Mouse (Mus musculus) forebrain, embryonic 10.5 days (tissue): ENCODE measurements around the gene Anapc15-ps. TPM values are rescaled to one million over a fixed set of nuclear protein-coding genes. Genes with fewer than 3 reads are reported as not detected.

ENCODE experiments used
- DNase-seq: peaks from one replicate; pipeline ENCODE4 v3.0.0-alpha.2; 2017; ENCODE audit warnings: low spot score; ENCODE audit errors: extremely low spot score
- H3K27ac ChIP-seq: fragments of 300-500 bp; sonication (generic); 2 replicates; pipeline ENCODE4 v1.5.1; 2016; ENCODE audit warnings: mild to moderate bottlenecking
- H3K27me3 ChIP-seq: fragments of 300-500 bp; sonication (generic); 2 replicates; pipeline ENCODE4 v1.6.1; 2016; ENCODE audit warnings: mild to moderate bottlenecking; ENCODE audit not compliant: poor library complexity, severe bottlenecking
- H3K36me3 ChIP-seq: fragments of 300-500 bp; sonication (generic); replicated peaks from 2 replicates; pipeline ENCODE4 v1.6.1; 2016; ENCODE audit warnings: mild to moderate bottlenecking, moderate library complexity
- H3K4me1 ChIP-seq: fragments of 300-500 bp; sonication (generic); 2 replicates; pipeline ENCODE4 v1.6.1; 2016
- H3K4me3 ChIP-seq: fragments of 300-500 bp; sonication (generic); 2 replicates; pipeline ENCODE4 v1.5.1; 2016; ENCODE audit warnings: mild to moderate bottlenecking, moderate library complexity
- H3K9me3 ChIP-seq: fragments of 300-500 bp; sonication (generic); 2 replicates; pipeline ENCODE4 v1.6.1; 2016; ENCODE audit warnings: mild to moderate bottlenecking, moderate library complexity
- WGBS: fragments of 180-500 bp; shearing (Covaris S2); methylation state at CpG from one replicate; pipeline ENCODE4 v1.1.7; 2016; 5-methylcytosine and 5-hydroxymethylcytosine counted together
- polyA plus RNA-seq: library from polyadenylated mRNA; unstranded; fragments of >200 nt; fragmentation: Nextera tagmentation; extraction: Ambion mirVana; gene quantifications from 2 replicates; pipeline ENCODE4 v1.2.1, GENCODE M21; 2016

Gene Anapc15-ps
- polyA plus RNA-seq, 1 experiment from 2014 or later, result not detected

DNA sequence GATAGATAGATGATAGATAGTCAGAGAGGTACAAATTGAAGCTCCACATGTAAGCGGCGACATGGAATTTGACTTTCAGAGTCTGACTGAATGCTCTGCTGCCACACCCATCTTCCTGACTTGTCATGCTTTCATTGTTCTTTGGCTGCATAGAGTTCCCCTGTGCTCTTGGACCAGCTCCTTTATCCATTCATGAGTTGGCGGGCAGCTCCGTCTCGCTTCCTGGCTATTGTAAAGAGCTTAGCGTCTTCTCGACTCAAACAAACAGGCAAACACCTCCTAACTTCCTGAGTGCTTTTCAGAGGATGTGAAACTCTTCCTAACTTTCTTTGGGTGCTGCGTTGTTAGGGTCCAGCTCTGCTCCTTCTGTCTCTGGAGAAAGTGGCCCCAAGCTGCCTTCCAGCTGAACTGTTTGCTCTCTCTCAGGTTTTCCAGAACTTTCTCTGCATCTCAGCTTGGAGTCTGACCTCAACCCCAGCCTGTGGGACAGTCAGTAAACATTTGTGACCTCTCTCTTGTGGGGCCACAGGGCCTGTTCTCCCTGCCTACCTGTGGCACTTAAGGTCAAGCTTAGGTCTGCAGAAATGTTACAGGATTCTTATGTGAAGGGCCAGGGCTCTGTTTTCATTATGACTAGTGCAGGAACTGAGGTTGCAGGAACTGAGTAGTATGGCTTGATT is 13.6 kb downstream of the Anapc15-ps start:
- Histone ChIP-seq H3K9me3 (no peaks in the 10 kb centered on the region), H3K4me3 (no peak overlapping the region), H3K4me1 (peaks cover 28% of the 10 kb centered on the region), H3K27me3 (no peaks in the 10 kb centered on the region), H3K27ac (peak overlapping the region; percentile 9), H3K36me3 (no peaks in the 10 kb centered on the region)
- 51% methylated on average over 8 of the region's 8 CpGs for WGBS
- no peak for DNase-seq

DNA sequence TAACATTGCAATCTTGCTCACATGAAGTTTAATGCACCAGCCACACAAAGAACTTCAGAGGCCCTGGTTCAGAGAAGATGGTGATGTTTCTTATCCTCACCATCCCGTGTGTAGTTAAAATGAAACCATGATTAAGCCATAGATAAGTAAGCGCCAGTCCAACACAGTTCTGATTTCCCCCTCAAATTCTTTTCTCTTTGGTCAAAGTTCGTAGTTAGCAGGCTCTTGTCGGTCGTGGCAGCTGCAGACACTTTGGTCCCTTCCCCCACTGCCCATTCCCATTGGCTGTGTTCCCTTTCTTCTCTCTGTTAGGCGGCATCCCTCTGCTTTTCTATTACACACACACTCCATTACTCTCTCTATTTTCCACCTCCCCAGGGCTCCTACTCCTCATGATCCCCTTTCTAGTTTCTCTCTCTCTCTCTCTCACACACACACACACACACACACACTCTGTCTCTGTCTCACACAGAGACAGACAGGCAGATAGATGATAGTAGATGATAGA is 14.4 kb downstream of the Anapc15-ps start:
- Histone ChIP-seq H3K36me3 (no peaks in the 10 kb centered on the region), H3K9me3 (no peaks in the 10 kb centered on the region), H3K4me1 (peaks cover 31% of the 10 kb centered on the region), H3K4me3 (no peak overlapping the region), H3K27ac (0 out of 2 replicates have a peak overlapping the region, but pooled peaks have one; percentile 21), H3K27me3 (no peaks in the 10 kb centered on the region)
- 43% methylated on average over 6 of the region's 6 CpGs for WGBS
- DNase-seq, result no peak

DNA sequence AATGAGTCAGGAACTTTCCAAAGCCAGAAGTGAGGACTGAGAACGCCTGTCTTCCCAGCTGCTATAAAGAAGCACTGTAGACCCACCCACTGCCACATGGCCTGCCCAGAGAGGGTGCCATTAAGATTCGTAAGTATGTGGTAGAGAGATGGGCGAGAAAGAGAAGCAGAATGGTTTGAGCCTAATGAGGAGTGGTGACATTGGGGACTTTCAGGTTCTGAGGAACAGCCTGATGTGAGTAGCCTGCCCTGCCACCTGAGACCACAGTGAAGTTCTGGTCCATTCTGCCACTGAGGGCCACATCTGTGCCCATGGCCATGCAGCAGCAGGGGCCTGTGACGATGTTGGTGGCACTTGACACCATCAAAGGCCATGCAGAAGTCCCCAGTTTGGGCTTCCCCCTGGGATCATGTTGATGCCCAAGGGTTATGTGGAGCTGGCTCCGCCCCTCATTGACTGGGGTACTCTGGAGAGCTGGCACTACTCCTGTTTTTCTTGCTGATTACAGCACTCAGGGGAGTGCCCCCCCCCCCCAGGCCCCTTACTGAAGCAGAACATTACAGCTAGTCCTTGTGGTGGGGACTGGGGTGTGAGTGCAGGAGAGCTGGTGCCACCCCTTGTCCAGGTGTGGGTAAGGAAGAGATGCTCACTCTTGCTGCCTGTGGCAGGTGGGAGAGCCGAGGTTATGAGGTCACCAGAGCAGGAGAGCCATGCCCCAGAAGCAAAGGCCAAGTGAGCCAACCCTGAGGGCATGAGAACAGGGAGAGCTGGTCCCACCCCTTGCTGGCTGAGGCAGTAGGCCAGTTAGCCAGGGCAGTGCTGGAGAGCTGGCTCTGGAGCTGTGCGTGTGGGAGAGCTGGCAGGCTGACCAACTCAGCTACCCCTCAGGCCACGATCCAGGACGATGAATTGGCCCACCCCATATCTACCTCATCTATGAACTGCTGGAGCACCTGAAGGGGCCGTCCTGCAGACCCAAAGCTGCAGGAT is 16.7 kb downstream of the Anapc15-ps start:
- Histone ChIP-seq H3K4me1 (peaks cover 31% of the 10 kb centered on the region), H3K4me3 (no peak overlapping the region), H3K36me3 (no peaks in the 10 kb centered on the region), H3K27ac (0 out of 2 replicates have a peak overlapping the region, but pooled peaks have one; percentile 15), H3K9me3 (no peaks in the 10 kb centered on the region), H3K27me3 (no peaks in the 10 kb centered on the region)
- 89% methylated on average over 10 of the region's 10 CpGs for WGBS
- DNase-seq, result no peak

DNA sequence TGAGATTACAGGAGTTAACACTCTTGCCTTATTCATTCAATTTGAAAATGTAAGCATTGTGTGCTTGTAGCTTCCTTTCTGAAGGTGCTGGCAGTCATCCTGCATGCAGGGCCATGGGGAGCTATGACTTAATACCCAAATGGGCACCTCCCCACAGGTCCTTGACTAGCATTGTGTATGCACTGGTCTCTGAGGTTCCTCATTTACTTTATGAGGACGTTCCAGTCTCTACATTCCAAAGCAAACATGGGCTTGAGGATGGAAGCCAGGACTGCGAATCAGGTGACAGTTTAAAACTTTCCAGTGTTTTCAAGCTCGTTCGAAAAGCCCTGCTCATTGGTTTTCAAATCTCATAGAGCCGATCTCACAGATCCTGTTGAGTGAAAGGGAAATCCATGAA is 21.1 kb downstream of the Anapc15-ps start:
- no peaks in the 10 kb centered on the region for H3K9me3 ChIP-seq
- no peak overlapping the region for H3K4me3 ChIP-seq
- DNase-seq, result no peak
- H3K27ac ChIP-seq, result no peak overlapping the region
- 0 out of 2 replicates have a peak, but pooled peaks cover 3% of the 10 kb centered on the region for H3K4me1 ChIP-seq
- no peaks in the 10 kb centered on the region for H3K36me3 ChIP-seq
- no peaks in the 10 kb centered on the region for H3K27me3 ChIP-seq
- 92% methylated on average over 5 of the region's 5 CpGs for WGBS

DNA sequence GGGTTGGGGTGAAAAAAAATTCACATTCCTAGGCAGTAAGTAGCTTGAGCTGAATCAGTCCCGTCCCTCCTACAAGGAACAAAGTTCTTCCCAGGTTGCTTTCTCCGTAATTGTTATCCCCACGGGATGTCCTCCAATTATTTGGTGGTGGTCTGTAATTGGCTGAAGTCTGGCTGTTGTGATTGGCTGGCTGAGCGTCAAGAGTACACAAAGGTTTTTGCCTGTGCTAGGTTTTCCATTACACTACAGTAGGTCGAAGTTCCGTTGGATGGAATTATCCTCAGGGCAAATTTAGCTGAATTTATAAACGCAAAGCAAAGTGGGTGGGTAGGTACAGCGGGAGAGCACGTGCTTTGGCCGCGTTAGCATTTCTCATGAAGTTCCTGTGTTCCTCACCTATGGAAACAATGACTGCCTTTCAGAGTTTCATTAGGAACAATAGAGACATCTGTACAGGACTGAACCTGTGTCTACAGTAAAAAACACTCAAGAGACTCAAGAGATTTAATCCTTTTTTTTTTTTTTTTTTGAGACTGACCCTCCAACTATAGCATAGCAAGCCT is 24.8 kb downstream of the Anapc15-ps start:
- Histone ChIP-seq H3K27me3 (no peaks in the 10 kb centered on the region), H3K36me3 (no peaks in the 10 kb centered on the region), H3K4me3 (no peak overlapping the region), H3K27ac (no peak overlapping the region), H3K9me3 (no peaks in the 10 kb centered on the region), H3K4me1 (no peaks in the 10 kb centered on the region)
- DNase-seq, result no peak
- WGBS, result 92% methylated on average over 11 of the region's 11 CpGs

DNA sequence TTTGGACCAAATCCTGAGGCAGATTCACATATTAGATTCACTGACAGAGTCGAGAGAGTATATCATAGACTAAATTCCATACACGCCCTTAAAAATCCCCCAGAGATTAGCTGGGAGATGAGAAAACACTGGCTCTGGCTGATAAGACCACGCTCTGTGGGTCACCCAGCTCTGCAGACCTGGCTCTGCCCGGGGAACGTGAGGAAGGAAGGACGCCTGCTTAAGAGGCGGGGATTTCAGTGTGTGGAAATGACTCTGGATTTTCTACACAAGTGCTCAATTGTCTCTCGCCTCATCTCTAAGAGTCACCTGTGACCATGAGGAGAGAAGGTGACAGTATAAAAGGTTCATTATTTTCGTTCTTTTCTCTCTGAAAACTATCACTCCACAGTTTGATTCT is 26.1 kb downstream of the Anapc15-ps start:
- H3K4me3 ChIP-seq, result no peak overlapping the region
- no peaks in the 10 kb centered on the region for H3K36me3 ChIP-seq
- WGBS, result 79% methylated on average over 9 of the region's 9 CpGs
- no peaks in the 10 kb centered on the region for H3K4me1 ChIP-seq
- H3K27me3 ChIP-seq, result no peaks in the 10 kb centered on the region
- no peak for DNase-seq
- H3K27ac ChIP-seq, result no peak overlapping the region
- H3K9me3 ChIP-seq, result no peaks in the 10 kb centered on the region

DNA sequence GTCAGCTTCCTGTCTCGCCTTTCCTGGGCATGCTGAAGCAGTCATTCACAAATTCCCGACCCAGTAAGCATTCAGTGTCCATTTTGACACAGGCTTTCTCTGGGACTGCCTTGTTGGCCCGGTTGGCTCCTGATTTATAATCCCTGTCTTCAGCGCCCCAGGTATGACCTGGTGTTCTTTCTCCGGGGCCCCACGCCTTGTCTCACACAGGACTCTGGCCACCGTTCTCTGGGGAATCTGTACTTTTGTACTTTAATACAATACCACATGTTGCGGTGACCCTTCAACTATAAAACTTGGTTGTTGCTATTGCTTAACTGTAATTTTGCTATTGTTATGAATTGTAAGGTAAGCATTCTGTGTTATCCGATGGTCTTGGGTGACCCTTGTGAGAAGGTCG is 26.7 kb downstream of the Anapc15-ps start:
- Histone ChIP-seq H3K36me3 (no peaks in the 10 kb centered on the region), H3K27ac (no peak overlapping the region), H3K27me3 (no peaks in the 10 kb centered on the region), H3K9me3 (no peaks in the 10 kb centered on the region), H3K4me3 (no peak overlapping the region), H3K4me1 (no peaks in the 10 kb centered on the region)
- DNase-seq, result no peak
- 91% methylated on average over 10 of the region's 10 CpGs for WGBS

DNA sequence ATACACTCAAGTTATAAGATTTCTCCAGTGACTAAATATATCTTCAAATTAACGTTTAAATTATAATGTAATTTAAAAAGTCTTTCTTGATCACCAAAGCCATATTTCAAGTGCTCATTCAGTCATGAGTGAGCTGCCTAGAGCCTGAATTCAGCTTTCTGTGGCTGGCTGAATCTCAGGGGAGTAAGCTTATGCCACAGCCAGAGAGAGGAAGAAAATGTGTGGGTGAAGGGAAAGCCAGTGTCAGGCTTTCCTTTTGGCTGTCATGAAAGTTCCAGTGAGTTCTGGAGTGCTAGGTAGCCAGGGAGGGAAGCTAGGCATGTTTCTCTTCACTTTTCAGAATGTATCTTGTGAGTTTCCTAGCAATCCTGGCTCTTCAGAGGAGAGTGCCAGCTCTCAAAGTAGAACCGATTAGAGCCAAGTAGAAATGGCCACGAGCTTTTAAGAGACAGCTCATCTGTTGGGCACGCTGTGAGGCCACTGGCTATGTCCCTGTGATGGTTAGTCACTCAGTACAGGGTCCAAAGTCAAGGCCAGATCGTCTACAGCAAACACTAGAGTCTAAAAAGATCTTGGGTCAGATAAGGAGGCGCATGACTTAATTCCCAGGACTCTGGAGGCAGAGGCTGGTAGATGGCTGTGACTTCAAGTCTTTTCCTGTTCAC is 29.4 kb downstream of the Anapc15-ps start:
- Histone ChIP-seq H3K27me3 (no peaks in the 10 kb centered on the region), H3K27ac (no peak overlapping the region), H3K9me3 (no peaks in the 10 kb centered on the region), H3K4me3 (no peak overlapping the region), H3K36me3 (no peaks in the 10 kb centered on the region), H3K4me1 (no peaks in the 10 kb centered on the region)
- 86% methylated on average over 6 of the region's 6 CpGs for WGBS
- no peak for DNase-seq

DNA sequence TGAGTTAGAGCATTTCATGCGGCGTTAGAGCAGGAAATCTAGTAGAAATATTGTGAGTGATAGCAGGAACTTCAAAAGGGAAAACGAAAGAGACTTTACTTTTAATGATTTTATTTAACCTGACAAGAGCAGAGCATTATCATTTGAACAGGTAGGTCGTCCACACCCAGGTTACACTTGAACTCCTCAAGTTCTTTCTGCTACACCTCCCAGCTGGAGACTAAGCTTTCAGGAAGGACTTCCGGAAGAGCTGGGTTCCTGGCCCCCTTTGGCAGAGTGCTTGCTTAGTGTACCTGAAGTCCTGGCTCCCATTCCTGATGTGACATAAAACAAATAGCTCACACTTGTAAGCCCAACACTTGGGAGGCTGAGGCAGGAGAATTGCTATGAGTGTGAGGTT is 30.2 kb downstream of the Anapc15-ps start:
- H3K9me3 ChIP-seq, result no peaks in the 10 kb centered on the region
- H3K4me3 ChIP-seq, result no peak overlapping the region
- H3K27ac ChIP-seq, result no peak overlapping the region
- no peak for DNase-seq
- H3K4me1 ChIP-seq, result no peaks in the 10 kb centered on the region
- H3K27me3 ChIP-seq, result no peaks in the 10 kb centered on the region
- H3K36me3 ChIP-seq, result no peaks in the 10 kb centered on the region
- WGBS, result 80% methylated on average over 5 of the region's 5 CpGs

DNA sequence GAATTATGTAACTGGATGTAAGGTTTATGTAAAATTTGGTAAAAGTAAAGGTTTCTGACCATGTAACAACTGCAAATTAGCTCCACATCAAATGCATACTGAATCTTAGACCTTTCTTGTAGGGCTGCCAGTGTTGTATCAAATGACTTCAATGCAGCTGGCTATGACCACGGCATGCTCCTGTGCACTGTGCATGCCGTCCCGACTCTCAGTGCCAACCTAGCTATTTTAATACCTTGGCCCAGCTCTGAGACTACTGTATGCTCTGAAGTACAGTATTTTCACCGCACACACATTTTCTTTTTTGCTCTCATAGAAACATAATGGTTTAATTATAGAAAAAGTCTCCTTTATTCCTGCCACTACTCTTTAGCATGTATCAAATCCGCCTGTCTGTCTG is 31.9 kb downstream of the Anapc15-ps start:
- Histone ChIP-seq H3K9me3 (no peaks in the 10 kb centered on the region), H3K36me3 (no peaks in the 10 kb centered on the region), H3K4me3 (no peak overlapping the region), H3K27me3 (no peaks in the 10 kb centered on the region), H3K27ac (no peak overlapping the region), H3K4me1 (no peaks in the 10 kb centered on the region)
- 90% methylated on average over 5 of the region's 5 CpGs for WGBS
- DNase-seq, result no peak

DNA sequence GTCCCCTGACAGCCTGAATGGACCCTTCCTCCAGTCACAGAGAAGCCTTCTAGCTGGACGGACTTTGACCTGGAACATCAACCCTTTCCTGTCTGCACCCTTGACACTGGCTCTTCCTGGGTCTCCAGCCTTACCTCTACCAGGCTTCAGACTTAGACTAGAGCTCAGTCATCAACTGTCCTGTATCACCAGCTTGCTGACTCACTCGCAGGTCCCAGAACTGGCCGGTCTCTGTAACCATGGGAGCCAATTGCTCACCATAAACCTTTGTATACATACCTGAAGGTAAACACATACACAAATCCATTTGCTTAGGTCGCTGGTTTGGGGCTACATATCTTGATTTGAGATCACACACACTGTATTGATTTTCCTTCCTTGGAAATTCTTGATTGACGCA is 33.8 kb downstream of the Anapc15-ps start:
- DNase-seq, result no peak
- H3K27me3 ChIP-seq, result no peaks in the 10 kb centered on the region
- no peaks in the 10 kb centered on the region for H3K4me1 ChIP-seq
- H3K27ac ChIP-seq, result no peak overlapping the region; the same call in 1 of the 2 replicates
- no peak overlapping the region for H3K4me3 ChIP-seq
- no peaks in the 10 kb centered on the region for H3K9me3 ChIP-seq
- no peaks in the 10 kb centered on the region for H3K36me3 ChIP-seq
- WGBS, result 82% methylated on average over 5 of the region's 5 CpGs

DNA sequence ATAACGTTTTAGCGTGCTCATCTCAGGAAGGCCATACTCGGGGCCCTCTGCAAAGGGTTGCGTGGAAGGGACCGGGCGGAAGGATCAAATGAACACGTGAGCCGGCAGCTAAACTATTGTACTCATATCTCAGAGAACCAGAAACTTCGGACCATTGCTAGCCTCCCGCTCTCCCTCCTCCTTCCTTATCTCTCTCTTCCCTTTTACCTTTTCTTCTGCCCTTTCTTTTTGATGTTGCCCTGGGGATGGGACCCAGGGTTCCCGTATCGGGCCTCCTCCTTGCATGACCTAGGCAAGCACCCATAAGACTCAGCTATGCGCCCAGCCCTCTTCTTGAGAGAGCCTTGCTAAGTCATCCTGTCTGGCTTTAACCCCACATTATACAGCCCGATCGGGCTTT is 38.5 kb downstream of the Anapc15-ps start:
- Histone ChIP-seq H3K4me1 (peaks cover 3% of the 10 kb centered on the region; the same call in 1 of the 2 replicates), H3K27ac (no peak overlapping the region), H3K4me3 (no peak overlapping the region), H3K9me3 (no peaks in the 10 kb centered on the region), H3K36me3 (no peaks in the 10 kb centered on the region), H3K27me3 (no peaks in the 10 kb centered on the region)
- WGBS, result 91% methylated on average over 15 of the region's 15 CpGs
- no peak for DNase-seq
